Mouse (Mus musculus): ENCODE data around the gene Lsamp. TPM values are rescaled to one million over a fixed set of nuclear protein-coding genes. Genes with fewer than 3 reads are reported as not detected.

The Lsamp gene
- polyA plus RNA-seq, 1 experiment from 2014 or later, result 0.95 TPM

GRCm38 (mm10) chr16:40399531-40399930 is 415.4 kb downstream of the Lsamp start:
- no peaks in the 10 kb centered on the region for H3K9me3 ChIP-seq (ENCODE audit: low read depth, low read length)
- no peak overlapping the region for H3K4me2 ChIP-seq
- no peaks in the 10 kb centered on the region for H3K36me3 ChIP-seq (ENCODE audit: insufficient read depth)
- no peak for TF ChIP-seq CTCF (IDR thresholded peaks at IDR 0.05; ENCODE audit: low read depth)
- no peaks in the 10 kb centered on the region for H3K4me1 ChIP-seq (ENCODE audit: insufficient read depth)
- no peak overlapping the region for H3K9ac ChIP-seq
- WGBS, result 70% methylated on average over 2 of the region's 2 CpGs
- ATAC-seq (ENCODE audit: insufficient read depth), result no peak
- no peaks in the 10 kb centered on the region for H3K27me3 ChIP-seq (ENCODE audit: insufficient read depth, low read length)
- no peak overlapping the region for H3K4me3 ChIP-seq (ENCODE audit: low read depth, low read length)
- no peak for DNase-seq
- no peak overlapping the region for H3K27ac ChIP-seq (ENCODE audit: low read depth)

GRCm38 (mm10) chr16:40434280-40434679 is 450.1 kb downstream of the Lsamp start:
- Histone ChIP-seq H3K4me2 (no peak overlapping the region), H3K27ac (ENCODE audit: low read depth) (no peak overlapping the region), H3K27me3 (ENCODE audit: insufficient read depth, low read length) (no peaks in the 10 kb centered on the region), H3K4me3 (ENCODE audit: low read depth, low read length) (no peak overlapping the region), H3K36me3 (ENCODE audit: insufficient read depth) (no peaks in the 10 kb centered on the region), H3K9ac (no peak overlapping the region), H3K4me1 (ENCODE audit: insufficient read depth) (no peaks in the 10 kb centered on the region), H3K9me3 (ENCODE audit: low read depth, low read length) (no peaks in the 10 kb centered on the region)
- no peak for TF ChIP-seq CTCF (IDR thresholded peaks at IDR 0.05; ENCODE audit: low read depth)
- ATAC-seq (ENCODE audit: insufficient read depth) (no peak), DNase-seq (no peak)
- WGBS, result 82% methylated on average over 3 of the region's 3 CpGs

- no peak overlapping the region for H3K4me3 ChIP-seq (ENCODE audit: low read depth, low read length)
- H3K27me3 ChIP-seq (ENCODE audit: insufficient read depth, low read length), result no peaks in the 10 kb centered on the region
- DNase-seq, result peak; percentile 47
- H3K27ac ChIP-seq (ENCODE audit: low read depth), result no peak overlapping the region
- TF ChIP-seq CTCF (IDR thresholded peaks at IDR 0.05; ENCODE audit: low read depth), result no peak
- peak; percentile 52; the same call in 1 of the 2 replicates for ATAC-seq (ENCODE audit: insufficient read depth)
- WGBS, result 60% methylated on average over 6 of the region's 6 CpGs
- H3K36me3 ChIP-seq (ENCODE audit: insufficient read depth), result no peaks in the 10 kb centered on the region
- no peaks in the 10 kb centered on the region for H3K4me1 ChIP-seq (ENCODE audit: insufficient read depth)
- no peak overlapping the region for H3K9ac ChIP-seq
- no peak overlapping the region for H3K4me2 ChIP-seq
- no peaks in the 10 kb centered on the region for H3K9me3 ChIP-seq (ENCODE audit: low read depth, low read length)
Observed at GRCm38 (mm10) chr16:40436415-40436814, 452.3 kb downstream of the Lsamp start.

- no peak for TF ChIP-seq CTCF (IDR thresholded peaks at IDR 0.05; ENCODE audit: low read depth)
- no peak overlapping the region for H3K4me2 ChIP-seq
- DNase-seq, result no peak
- WGBS, result 84% methylated on average over 10 of the region's 10 CpGs
- H3K9me3 ChIP-seq (ENCODE audit: low read depth, low read length), result no peaks in the 10 kb centered on the region
- no peak overlapping the region for H3K4me3 ChIP-seq (ENCODE audit: low read depth, low read length)
- no peak for ATAC-seq (ENCODE audit: insufficient read depth)
- no peak overlapping the region for H3K27ac ChIP-seq (ENCODE audit: low read depth)
- H3K9ac ChIP-seq, result no peak overlapping the region
- no peaks in the 10 kb centered on the region for H3K27me3 ChIP-seq (ENCODE audit: insufficient read depth, low read length)
- no peaks in the 10 kb centered on the region for H3K4me1 ChIP-seq (ENCODE audit: insufficient read depth)
- no peaks in the 10 kb centered on the region for H3K36me3 ChIP-seq (ENCODE audit: insufficient read depth)
Observed at GRCm38 (mm10) chr16:40437879-40438278, 453.7 kb downstream of the Lsamp start.

- no peak overlapping the region for H3K4me3 ChIP-seq (ENCODE audit: low read depth, low read length)
- no peaks in the 10 kb centered on the region for H3K4me1 ChIP-seq (ENCODE audit: insufficient read depth)
- H3K9ac ChIP-seq, result no peak overlapping the region
- H3K9me3 ChIP-seq (ENCODE audit: low read depth, low read length), result no peaks in the 10 kb centered on the region
- no peak overlapping the region for H3K27ac ChIP-seq (ENCODE audit: low read depth)
- DNase-seq (no peak), ATAC-seq (ENCODE audit: insufficient read depth) (no peak)
- H3K27me3 ChIP-seq (ENCODE audit: insufficient read depth, low read length), result no peaks in the 10 kb centered on the region
- no peak for TF ChIP-seq CTCF (IDR thresholded peaks at IDR 0.05; ENCODE audit: low read depth)
- H3K4me2 ChIP-seq, result no peak overlapping the region
- H3K36me3 ChIP-seq (ENCODE audit: insufficient read depth), result no peaks in the 10 kb centered on the region
- WGBS, result 50% methylated on average over 1 of the region's 1 CpGs
Observed at GRCm38 (mm10) chr16:40438876-40439275, 454.7 kb downstream of the Lsamp start.

- TF ChIP-seq CTCF (IDR thresholded peaks at IDR 0.05; ENCODE audit: low read depth), result no peak
- H3K9ac ChIP-seq, result no peak overlapping the region
- no peaks in the 10 kb centered on the region for H3K36me3 ChIP-seq (ENCODE audit: insufficient read depth)
- H3K27ac ChIP-seq (ENCODE audit: low read depth), result no peak overlapping the region
- 80% methylated on average over 5 of the region's 5 CpGs for WGBS
- ATAC-seq (ENCODE audit: insufficient read depth) (no peak), DNase-seq (no peak)
- H3K4me1 ChIP-seq (ENCODE audit: insufficient read depth), result no peaks in the 10 kb centered on the region
- no peaks in the 10 kb centered on the region for H3K27me3 ChIP-seq (ENCODE audit: insufficient read depth, low read length)
- H3K9me3 ChIP-seq (ENCODE audit: low read depth, low read length), result no peaks in the 10 kb centered on the region
- no peak overlapping the region for H3K4me3 ChIP-seq (ENCODE audit: low read depth, low read length)
- no peak overlapping the region for H3K4me2 ChIP-seq
Observed at GRCm38 (mm10) chr16:40446587-40446986, 462.4 kb downstream of the Lsamp start.

- 46% methylated on average over 15 of the region's 15 CpGs for WGBS
- Histone ChIP-seq H3K4me3 (ENCODE audit: low read depth, low read length) (no peak overlapping the region), H3K9ac (no peak overlapping the region), H3K27ac (ENCODE audit: low read depth) (no peak overlapping the region), H3K27me3 (ENCODE audit: insufficient read depth, low read length) (no peaks in the 10 kb centered on the region), H3K4me1 (ENCODE audit: insufficient read depth) (no peaks in the 10 kb centered on the region), H3K9me3 (ENCODE audit: low read depth, low read length) (no peaks in the 10 kb centered on the region), H3K4me2 (no peak overlapping the region), H3K36me3 (ENCODE audit: insufficient read depth) (no peaks in the 10 kb centered on the region)
- DNase-seq (peak; percentile 80), ATAC-seq (ENCODE audit: insufficient read depth) (peak; percentile 94)
- TF ChIP-seq CTCF (IDR thresholded peaks at IDR 0.05; ENCODE audit: low read depth), result no peak
Observed at GRCm38 (mm10) chr16:40463411-40464058, 479.4 kb downstream of the Lsamp start.

Data from lung, embryonic 14.5 days (tissue).